Mouse (Mus musculus) left cerebral cortex, adult 8-10 months (tissue): Measurements from ENCODE around the gene Baiap3. TPM values are rescaled to one million over a fixed set of nuclear protein-coding genes. Genes with fewer than 3 reads are reported as not detected.

Experiments
- DNase-seq, 2 experiments: peaks; one replicate each; pipeline ENCODE4 v3.0.0; 2022; ENCODE audit warnings: low spot score in 2 of 2
- total RNA-seq, 4 experiments: library from RNA; stranded (reverse); gene quantifications; 2 replicates each; pipeline ENCODE4 v1.2.4; 2022

Baiap3 gene
- total RNA-seq = 10 to 100 TPM; 14.5 to 33.9 (median 31.2) TPM

- no peak for DNase-seq
Observed at GRCm38 (mm10) chr17:25256140-25256754, at the start of gene Baiap3. TSS of gene Baiap3 (minus strand) at chr17:25256364.

- no peak for DNase-seq
Observed at GRCm38 (mm10) chr17:25298094-25298493, 41.9 kb upstream of the Baiap3 start, which contains the start of gene Prss34. TSS of gene Prss34 (plus strand) at chr17:25298394.

DNA sequence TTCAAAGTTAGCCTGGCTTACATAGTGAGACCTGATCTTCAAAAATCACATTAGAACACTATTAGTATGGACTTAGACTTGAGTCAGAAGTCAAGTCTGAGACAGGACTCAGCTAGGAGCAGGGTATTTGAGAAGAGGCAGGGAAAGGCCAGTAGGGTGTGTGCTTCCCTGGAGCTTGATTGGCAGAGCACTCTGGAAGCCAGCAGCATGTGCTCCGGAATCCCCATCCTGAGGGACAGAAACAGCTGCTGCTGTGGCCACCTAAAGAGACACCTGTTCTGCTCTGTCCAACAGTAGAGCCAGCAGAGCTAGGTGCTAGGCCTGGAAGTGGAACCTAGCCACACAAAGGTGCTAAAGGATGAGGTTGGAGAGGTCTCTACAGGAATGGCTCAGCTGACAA, 37.9 kb upstream of the Baiap3 start:
- DNase-seq = no peak

GRCm38 (mm10) chr17:25293495-25293894, 37.3 kb upstream of the Baiap3 start:
- DNase-seq = no peak

DNA sequence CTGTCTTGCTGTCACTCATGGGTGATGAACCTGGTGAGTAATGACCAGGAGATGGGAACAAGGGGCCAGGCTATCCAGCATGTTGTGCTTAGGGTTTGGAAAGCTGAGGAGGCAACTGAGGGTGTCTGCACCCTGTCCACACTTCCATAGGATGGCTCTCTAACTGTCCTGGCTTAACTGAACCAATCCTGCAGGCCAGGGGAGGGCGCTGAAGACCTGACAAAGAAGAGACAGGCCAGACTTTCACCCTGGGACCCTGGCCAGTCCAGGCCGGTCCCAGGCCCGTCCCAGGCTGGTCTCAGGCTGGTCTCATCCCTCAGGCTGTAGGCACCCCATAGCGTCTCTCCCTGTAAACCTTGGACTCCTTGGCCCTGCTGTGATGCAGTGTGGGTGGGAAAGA, 34.2 kb upstream of the Baiap3 start:
- DNase-seq = no peak

DNA sequence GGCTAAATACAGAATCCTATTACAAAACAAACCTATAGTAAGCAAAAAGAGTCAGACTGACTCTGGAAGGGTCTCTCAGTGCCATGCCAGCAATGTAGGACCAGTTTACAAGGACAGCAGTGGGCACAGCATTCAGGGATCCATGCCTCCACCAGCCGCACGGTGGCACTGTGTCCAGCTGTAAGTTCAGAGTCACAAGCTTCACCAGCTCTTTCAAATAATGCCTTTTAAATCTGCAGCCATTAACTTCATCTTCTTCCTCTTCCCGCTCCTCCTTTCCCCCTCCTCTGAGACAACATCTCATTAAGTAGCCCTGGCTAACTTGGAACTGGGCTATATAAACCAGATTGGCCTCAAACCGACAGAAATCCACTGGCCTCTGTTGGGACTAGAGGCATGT, 32.7 kb upstream of the Baiap3 start:
- DNase-seq = peak in 1 of 2 experiments; percentile 28

DNA sequence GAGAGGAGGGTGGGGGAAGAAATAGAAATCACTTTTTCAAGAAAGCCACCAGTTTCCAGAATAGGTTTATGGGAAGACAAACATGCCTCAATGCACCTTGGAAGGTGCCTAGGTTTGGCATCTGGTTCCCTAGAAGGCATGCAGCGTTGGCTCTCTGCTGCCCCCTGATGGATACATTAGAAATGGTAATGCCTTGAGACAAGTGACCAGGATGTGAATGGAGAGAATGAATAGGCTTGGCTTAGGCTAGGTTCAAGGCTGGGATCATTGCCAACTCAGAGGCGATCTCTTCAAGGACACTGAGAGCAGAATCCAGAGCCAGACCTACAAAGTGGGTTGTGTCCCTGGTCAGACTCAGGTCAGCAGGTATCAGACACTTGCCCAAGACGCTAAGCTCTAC, 28.9 kb upstream of the Baiap3 start:
- peak in 1 of 2 experiments; percentile 23 for DNase-seq

GRCm38 (mm10) chr17:25282133-25282532, 26.0 kb upstream of the Baiap3 start:
- DNase-seq = no peak

GRCm38 (mm10) chr17:25275833-25276232, 19.7 kb upstream of the Baiap3 start:
- no peak for DNase-seq

GRCm38 (mm10) chr17:25274571-25275346, 18.6 kb upstream of the Baiap3 start, which contains the start of gene Ube2i:
TSS of gene Ube2i (minus strand) at chr17:25274622.
- no peak for DNase-seq

DNA sequence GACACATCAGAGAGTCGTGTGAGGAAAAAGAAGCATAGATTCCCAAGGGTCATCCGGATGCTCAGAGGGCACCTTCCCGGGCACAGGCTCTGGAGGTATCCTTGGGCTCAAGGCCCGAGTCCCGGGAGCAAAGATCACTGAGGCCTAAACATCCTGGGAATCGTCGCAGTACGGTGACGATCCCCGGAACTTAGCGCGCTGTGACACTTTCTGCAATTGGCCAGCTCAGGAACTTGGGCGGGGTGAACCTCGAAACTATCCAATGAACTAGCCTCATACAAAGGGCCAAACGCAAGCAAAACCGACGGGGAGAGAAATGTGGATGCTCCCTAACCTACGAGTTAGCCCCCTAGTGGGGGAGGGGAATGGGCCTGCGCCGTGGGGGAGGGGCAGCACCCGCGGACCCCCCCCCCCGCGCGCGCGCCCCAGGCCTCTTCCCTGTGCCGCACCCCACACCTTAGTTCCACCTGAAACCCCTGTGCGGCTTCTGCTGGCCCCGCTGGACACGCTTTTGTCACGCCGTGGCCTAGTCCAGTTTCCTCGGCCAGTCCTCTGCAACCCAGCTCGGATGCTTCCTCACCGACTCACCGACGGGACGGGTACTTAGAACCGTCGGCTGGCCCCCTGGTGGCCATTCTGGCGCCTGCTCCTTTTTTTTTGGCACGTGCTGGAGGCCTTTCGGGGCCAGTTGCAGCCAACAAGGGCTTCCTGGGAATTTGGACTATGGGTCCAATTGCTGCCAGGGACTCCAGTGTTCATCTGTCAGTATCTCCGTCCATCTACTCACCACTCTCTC, 17.7 kb upstream of the Baiap3 start:
- peak; percentile 68 to 92 for DNase-seq

GRCm38 (mm10) chr17:25272951-25273705, 17.0 kb upstream of the Baiap3 start:
- DNase-seq = peak; percentile 85 to 98

GRCm38 (mm10) chr17:25272326-25272725, 16.2 kb upstream of the Baiap3 start:
- no peak for DNase-seq

GRCm38 (mm10) chr17:25270795-25271335, 14.7 kb upstream of the Baiap3 start:
- no peak for DNase-seq

DNA sequence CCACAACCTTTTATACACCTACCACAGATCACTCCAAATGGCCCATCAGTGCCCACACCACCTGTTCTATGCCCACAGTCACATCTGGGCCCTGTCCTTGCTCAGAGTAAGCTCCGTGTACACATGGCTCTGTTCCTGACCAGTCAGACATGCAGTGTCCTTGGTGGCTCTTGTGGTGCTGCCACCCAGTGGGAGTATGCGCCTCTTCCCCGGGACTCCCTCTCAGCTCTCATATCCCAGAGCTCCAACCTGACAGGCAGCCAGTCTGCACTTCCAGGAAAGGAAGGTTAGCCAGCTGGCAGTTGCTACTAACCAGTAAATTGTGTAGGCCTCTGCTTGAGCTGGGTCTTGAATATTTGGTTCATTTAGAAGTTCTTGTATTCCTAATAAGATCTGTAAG, 8.3 kb upstream of the Baiap3 start:
- no peak for DNase-seq

DNA sequence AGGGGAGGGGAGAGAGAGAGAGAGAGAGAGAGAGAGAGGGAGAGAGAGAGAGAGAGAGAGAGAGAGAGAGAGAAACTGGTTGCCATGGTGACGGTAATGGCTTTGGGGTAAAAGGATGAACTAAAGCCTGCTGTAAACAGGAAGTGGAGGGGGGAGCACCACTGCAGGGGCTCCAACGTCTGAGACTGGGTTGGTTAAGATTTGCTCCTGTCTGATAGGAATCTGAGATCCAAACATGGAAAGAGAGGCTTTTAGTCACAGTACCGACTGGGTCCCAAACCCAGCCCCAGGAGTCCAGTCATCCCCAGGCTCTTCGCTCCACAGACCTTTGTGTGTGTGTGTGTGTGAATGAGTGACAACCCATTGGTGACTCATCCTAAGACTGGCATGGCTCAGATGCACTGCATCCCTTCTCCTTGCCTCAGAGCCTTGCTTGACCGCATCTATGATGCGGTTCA, 1.7 kb upstream of the Baiap3 start:
- no peak for DNase-seq

DNA sequence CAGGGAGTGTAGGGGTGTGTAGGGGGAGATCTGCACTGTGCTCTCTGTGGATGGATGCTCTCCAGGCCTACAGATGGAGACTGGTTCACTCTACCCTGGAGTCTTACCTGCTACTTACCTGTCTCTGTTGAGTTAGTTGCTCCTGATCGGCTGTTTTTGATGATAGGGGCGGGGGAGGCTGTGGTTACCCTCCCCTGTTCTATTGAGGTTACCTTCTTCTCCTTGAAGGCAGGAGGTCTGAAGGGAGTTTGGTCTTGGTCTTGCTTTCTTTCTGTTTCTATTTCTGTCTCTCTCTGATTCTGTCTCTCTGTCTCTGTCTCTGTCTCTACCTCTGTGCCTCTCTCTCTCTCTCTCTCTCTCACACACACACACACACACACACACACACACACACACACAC, 1.1 kb downstream of the Baiap3 start:
- no peak for DNase-seq

GRCm38 (mm10) chr17:25253760-25254159, 2.4 kb downstream of the Baiap3 start:
- DNase-seq = no peak

DNA sequence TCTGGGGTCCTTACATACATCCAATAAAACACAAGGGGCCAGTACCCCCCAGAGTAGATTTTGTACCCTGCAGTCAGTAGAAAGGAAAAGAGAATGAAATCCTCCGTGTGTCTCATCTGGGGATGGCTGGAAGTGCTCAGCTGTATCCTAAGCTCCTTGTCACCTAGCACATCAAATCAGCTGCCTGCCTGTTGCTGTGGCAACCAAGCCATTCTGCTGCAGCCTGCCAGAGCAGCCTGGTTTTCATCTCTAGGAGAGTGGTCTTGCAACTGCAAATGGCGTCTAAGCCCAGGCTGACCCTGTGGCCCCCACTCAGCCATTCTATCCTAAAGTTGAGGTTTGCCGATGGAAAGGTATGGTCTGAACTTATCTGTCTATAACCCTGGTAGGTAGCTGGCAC, 3.5 kb downstream of the Baiap3 start:
- DNase-seq = no peak

GRCm38 (mm10) chr17:25250181-25250835, 5.9 kb downstream of the Baiap3 start:
- DNase-seq = no peak
